Mouse (Mus musculus) splenic B cell, adult 2 months (primary cell): ENCODE data around the gene Cachd1.

ENCODE experiments used
- DNase-seq: peaks from one replicate; pipeline ENCODE4 v3.0.0-alpha.2; 2011; ENCODE audit warnings: low read depth, low spot score
- H3K27me3 ChIP-seq: 2 replicates; pipeline ENCODE4 v1.6.1; 2012; ENCODE audit warnings: mild to moderate bottlenecking, low read length, moderate library complexity, mixed read lengths; ENCODE audit not compliant: control insufficient read depth, poor library complexity, insufficient read depth, severe bottlenecking
- H3K36me3 ChIP-seq: 2 replicates; pipeline ENCODE4 v1.6.1; 2012; ENCODE audit warnings: mild to moderate bottlenecking, low read length, moderate library complexity, mixed read lengths; ENCODE audit not compliant: control insufficient read depth, poor library complexity, insufficient read depth, severe bottlenecking

The Cachd1 gene

DNA sequence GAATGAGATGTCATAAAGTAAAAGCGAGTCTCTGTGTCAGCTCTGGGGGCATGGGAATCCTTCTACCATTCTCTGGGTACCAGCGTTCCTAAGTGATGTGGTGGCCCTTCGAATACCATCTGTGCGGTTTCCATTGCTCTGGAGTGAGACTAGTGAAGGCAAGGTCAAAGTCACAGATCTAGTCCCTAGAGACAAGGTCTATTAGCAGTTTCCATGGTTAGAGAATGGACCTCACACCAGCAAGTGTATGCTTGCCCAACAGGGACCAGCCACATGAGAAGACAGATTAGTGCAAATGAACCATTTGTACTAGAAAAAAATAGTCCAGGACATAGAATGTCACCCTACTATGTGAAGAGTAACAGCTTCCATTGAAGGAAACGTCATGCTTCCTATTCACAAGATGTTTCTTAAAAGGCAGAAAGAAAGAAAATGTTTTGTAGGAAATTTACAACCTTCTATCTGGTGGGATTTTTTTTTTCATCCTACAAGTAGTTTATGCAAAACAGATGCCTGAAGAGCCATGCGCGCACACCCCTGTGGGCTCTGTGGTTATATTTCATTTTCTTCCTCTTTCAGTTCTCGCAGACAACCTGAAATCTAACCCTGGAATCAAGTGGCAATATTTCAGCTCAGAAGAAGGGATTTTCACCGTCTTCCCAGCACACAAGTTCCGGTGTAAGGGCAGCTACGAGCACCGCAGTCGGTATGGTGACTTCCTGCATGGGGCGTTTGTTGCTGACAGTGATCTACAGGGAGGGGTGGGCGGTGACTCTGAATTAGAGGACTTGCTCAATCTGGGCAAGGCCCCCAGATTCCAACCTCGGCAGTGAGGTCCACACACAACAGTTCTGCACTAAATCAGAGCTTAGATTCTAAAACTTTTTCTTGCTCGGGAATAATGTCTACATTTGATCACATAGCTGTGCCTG lies 172.3 kb downstream of the Cachd1 start:
- DNase-seq, result no peak
- Histone ChIP-seq H3K36me3 (no peaks in the 10 kb centered on the region), H3K27me3 (no peaks in the 10 kb centered on the region)

DNA sequence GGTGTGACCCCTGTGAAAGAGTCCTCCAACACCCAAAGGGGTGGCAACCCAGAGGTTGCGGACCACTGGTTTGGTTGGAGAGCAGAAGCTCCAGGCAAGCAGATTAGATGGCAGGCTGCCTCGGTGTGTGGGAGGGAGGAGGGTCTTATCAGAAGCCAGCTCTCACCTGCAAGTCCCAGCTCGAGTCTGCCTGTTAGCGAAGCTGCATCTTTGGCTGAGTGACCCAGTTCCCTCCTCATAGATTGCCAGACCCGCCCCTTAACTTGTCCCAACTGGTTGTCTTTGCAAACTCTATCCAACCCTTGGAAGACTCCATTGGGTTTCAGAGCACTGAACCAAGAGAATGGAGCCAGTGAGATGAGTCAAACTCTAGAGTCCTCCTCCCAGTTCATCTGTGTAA lies 173.8 kb downstream of the Cachd1 start:
- Histone ChIP-seq H3K36me3 (no peaks in the 10 kb centered on the region), H3K27me3 (no peaks in the 10 kb centered on the region)
- DNase-seq, result no peak

DNA sequence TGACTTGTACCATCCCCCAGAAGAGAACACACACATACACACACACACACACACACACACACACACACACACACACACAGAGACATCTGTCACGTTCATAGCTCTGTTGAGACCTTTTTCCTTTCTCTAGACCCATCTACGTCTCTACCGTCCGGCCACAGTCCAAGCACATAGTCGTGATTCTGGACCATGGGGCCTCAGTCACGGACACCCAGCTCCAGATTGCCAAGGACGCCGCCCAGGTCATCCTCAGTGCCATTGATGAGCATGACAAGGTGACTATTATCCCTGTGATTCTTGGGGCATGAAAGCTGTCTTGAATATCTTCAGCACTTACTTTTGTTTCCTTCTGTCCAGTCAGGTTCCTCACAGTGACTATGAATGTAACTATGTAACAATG lies 175.4 kb downstream of the Cachd1 start:
- no peak for DNase-seq
- no peaks in the 10 kb centered on the region for H3K27me3 ChIP-seq
- no peaks in the 10 kb centered on the region for H3K36me3 ChIP-seq

DNA sequence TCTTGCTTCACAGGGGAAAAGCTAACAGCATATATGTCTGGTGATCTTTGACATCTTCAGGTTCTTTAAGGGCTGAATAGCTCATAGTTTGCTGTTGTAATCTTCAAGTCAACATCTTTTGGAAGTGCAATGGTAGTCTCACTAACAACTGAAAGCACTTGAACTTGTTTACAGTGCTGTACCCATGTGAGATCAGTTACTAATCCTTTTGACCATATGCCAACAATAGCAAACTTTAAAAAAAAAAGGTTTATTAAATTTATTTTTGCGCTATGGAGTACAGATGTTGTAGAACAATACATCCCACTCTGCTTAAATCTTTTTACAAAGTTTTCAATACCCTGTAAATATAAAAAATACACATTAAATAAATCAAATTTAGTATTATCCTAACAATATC lies 186.9 kb downstream of the Cachd1 start:
- H3K27me3 ChIP-seq, result no peaks in the 10 kb centered on the region
- no peak for DNase-seq
- no peaks in the 10 kb centered on the region for H3K36me3 ChIP-seq

DNA sequence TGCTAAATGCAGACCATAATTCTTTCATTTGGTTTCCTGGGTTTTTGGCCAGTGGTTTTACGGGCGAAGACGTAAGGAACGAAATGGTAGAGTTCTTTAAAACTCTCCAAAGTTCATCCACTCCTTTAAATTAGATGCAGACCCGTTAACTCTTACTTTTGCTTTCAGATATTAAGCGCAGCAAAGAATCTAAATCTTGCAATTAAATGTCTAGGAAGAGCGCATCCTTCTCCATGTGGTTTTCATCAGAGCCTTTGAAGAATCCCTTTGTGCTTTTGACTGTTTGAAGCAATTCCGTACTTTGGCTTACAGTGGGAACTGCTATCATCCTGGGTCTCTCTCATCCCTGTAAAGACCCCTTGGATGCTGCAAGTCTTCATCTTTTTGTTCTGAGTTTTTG lies 187.3 kb downstream of the Cachd1 start:
- DNase-seq, result no peak
- Histone ChIP-seq H3K36me3 (no peaks in the 10 kb centered on the region), H3K27me3 (no peaks in the 10 kb centered on the region)

DNA sequence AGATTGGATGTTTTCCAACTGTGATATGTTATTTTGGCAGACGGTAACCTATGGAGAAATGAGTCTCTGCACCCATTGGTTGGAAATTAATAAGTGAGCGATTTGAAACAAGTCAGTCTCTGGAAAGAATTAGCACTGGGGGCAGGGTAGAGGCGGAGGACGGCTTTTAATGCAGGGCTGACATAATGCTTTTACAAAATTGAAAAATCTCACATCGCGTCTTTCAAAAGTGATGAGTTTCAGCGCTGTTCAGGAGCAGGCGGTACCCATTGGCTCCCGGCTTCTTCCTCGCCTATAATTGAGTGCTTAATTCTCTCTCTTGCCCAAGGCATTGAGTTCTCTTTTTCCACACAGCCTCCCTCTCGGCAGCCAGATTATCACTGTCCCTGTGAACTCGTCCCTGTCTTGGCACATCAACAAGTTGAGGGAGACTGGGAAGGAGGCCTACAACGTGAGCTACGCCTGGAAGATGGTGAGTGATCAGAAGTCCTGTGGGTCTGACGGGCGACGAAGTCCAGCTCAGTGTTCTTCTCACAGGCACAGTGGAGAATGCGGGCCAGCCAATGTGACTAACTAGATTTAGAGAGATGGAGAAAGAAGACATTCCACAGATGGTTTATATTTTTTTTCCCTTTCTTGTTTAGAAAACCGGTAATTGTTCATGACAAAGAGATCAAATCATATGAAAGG lies 191.4 kb downstream of the Cachd1 start:
- DNase-seq, result no peak
- no peaks in the 10 kb centered on the region for H3K27me3 ChIP-seq
- H3K36me3 ChIP-seq, result no peaks in the 10 kb centered on the region

DNA sequence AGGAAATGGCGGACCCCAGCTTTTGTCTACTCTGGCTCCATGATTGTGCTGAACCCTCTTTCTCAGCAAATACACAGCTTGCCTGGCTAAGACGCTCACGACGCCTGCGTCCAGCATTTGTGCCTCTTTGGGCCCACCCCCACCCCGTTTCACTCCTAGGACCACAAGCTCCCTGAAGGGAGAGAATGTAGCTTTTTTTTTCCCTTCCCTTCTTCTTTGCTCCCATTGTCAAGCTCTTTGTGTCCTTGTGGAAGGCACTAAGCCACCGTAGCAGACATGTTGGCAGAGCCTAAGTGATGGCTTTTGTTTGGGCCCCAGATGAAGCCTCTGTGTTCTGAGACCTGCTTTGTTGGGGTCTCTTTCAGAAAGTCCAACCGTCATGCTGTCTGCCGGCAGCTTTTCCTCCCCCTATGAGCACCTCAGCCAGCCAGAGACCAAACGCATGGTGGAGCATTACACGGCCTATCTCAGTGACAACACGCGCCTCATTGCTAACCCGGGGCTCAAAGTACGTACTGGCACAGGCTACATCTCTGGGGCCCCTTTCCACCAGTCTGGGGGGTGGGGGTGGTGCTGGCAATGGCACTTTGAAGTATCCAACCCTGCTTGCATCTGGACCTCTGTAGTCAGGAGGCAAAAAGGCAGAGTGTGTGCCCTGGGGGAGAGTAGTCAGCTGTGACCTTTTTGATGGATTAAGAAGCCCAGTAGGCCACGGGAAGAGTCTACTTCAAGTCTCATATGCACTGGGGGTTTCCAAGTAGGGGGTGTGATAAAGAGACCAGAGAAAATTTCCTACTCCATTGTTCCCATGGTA lies 197.4 kb downstream of the Cachd1 start:
- H3K36me3 ChIP-seq, result no peaks in the 10 kb centered on the region
- no peaks in the 10 kb centered on the region for H3K27me3 ChIP-seq
- DNase-seq, result no peak

DNA sequence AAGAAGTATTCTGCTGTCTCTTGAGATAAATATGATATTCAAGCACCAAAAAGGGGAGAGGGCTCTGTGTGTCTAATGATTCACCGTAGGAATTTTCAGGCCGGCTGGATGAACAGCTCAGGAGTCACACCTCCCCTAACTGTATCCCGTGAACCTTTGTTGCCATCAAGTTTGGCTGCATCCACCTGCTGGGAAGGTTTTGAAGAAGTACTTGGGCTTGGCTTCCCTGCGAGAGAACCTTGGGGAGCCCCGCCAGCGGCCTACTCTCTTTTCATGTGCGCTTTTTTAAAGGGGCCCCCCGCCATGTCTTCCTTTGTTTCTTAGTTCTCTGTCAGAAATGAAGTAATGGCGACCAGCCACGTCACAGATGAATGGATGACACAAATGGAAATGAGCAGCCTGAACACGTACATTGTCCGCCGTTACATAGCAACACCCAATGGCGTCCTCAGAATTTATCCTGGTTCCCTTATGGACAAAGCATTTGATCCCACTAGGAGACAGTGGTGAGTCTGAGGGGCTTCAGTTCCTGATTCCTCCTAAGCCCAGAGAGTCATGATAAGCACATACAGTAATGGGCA lies 198.1 kb downstream of the Cachd1 start:
- no peak for DNase-seq
- H3K27me3 ChIP-seq, result no peaks in the 10 kb centered on the region
- H3K36me3 ChIP-seq, result no peaks in the 10 kb centered on the region

DNA sequence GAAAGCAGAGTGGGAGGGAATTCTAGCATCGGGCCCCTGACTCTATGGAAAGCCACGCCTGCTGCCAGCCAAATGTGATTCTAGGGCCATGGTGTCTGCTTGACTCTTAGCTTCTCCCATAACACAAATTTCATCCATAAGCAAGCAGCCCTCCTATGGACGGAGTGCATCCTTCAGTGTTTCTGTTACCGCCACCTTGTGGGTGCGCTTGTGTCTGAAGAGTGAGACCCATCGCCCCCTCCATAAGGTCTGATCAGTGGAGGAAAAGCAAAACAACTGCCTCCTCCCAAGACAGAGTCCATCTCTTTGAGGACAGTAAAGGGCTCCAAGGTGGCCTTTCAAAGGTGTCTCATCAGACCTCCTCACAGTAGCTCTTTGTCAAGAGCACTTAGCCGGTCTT lies 201.0 kb downstream of the Cachd1 start:
- H3K36me3 ChIP-seq, result no peaks in the 10 kb centered on the region
- DNase-seq, result no peak
- H3K27me3 ChIP-seq, result no peaks in the 10 kb centered on the region

DNA sequence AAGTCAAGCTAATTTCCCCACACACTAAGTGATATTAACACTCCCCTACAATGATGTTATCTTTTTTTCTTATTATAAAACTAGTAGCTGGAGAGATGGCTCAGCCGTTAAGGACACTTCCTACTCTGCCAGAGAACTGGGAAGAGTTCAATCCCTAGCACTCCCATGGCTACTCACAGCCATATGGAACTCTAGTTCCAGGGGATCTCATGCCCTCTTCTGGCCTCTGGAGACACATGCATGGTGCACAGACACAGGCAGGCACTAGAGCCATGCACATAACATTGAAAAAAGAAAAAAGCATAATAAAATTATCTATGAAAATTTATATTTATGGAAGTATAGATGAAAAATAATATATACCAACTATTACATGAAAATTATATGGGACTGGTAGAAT lies 210.7 kb downstream of the Cachd1 start:
- Histone ChIP-seq H3K36me3 (no peaks in the 10 kb centered on the region), H3K27me3 (no peaks in the 10 kb centered on the region)
- DNase-seq, result no peak

DNA sequence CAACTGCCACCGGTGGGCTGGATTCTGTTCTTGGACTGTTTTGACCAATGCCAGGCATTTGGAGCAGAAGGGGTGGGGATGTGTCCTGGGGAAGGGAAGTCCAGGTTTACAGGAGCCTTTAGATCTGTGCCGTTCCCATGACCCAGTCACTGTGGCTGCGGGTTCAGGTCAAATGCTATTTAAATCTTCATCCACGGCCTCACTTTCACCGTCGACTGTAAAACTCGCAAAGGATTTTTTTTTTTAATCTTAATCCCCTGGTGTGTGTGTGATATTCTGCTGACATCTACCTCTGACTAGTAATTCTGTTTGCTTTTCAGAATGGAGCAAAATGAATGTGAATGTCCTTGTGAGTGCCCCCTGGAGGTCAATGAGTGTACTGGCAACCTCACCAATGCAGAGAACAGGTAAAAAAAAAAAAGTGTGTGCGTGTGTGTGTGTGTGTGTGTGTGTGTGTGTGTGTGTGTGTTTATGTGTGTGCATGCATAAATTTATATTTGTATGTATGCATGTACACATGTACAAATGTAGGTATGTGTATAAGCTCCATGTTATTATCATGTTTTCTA lies 211.8 kb downstream of the Cachd1 start:
- DNase-seq, result peak; percentile 6
- Histone ChIP-seq H3K36me3 (no peaks in the 10 kb centered on the region), H3K27me3 (no peaks in the 10 kb centered on the region)

DNA sequence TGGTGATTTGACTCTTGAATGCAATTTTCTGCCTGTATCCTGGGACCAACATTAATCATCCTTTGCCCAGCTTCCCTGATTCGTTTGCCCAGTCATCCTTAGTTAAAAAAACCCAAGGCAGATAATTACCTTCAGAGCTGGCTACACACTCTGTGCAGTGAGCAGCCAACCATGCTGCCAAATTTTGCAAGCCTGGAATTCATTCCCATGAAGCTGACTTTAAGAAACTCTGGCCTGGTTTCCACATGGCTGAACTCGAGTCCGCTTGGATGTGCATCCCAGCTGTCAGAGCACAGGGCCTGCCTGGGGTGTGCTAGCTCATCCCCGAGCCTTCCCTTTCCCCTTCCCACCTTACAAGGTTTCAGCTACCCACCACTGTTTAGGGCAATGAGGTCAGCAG lies 214.5 kb downstream of the Cachd1 start:
- DNase-seq, result no peak
- H3K36me3 ChIP-seq, result no peaks in the 10 kb centered on the region
- H3K27me3 ChIP-seq, result no peaks in the 10 kb centered on the region

DNA sequence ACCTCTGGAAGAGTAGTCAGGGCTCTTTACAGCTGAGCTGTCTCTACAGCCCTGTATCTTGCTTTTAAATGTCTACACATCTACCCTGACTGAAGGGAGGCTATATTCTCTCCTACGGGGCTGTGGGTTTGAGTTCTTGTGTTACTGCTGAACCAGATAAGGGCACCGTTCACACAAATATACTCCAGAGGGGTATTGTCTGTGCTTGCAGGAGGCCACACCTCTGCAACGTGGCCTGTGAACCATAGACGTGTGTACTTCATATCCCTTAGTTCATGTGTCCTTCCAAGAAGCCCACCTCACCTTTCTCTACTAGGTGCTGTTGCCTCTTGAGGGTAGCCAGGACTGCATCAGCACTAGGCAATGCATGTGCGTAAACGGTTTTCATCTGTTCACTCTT lies 215.6 kb downstream of the Cachd1 start:
- DNase-seq, result no peak
- no peaks in the 10 kb centered on the region for H3K36me3 ChIP-seq

DNA sequence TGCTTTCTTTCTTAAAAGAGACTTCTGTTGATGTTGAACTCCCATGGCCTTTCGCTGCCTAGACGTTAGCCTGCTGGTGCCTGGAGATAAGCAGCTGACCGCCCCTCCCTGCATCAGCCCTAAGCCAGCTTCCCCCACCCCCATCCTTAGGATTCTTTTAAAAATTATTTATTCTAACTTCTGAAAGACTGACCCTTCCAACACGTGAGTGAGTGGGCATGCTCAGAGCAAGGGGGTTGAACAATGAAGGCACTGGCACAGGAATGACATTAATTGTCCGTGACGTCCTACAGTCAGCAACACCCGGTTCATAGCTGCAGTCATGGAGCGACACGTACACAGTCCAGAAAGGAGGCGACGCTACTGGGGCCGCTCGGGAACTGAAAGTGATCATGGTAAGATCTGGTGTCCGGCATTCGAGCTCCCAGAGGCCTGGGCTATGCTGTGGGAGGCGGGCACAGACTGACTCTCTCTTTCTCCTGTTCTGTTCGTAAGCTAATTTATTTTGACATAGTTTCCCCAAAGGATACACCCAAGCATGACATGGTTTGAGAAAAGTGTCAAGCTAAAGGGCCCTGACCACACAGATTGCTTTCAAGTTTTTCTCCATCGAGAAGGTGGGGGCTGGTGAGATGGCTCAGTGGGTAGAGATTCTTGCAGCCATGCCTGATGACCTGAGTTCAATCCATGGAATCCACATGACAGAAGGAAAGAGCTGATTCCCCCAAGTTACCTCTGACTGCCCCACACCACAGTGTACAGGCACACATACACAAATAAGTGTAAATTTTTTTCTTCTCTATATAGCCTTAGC lies 218.2 kb downstream of the Cachd1 start:
- no peaks in the 10 kb centered on the region for H3K36me3 ChIP-seq
- no peaks in the 10 kb centered on the region for H3K27me3 ChIP-seq
- DNase-seq, result no peak

More for the DNA sequence above, 215.6 kb downstream of the Cachd1 start:
- no peaks in the 10 kb centered on the region for H3K27me3 ChIP-seq
